ENCODE assay signal across 11 mouse cellular contexts in the genomic region with DNA sequence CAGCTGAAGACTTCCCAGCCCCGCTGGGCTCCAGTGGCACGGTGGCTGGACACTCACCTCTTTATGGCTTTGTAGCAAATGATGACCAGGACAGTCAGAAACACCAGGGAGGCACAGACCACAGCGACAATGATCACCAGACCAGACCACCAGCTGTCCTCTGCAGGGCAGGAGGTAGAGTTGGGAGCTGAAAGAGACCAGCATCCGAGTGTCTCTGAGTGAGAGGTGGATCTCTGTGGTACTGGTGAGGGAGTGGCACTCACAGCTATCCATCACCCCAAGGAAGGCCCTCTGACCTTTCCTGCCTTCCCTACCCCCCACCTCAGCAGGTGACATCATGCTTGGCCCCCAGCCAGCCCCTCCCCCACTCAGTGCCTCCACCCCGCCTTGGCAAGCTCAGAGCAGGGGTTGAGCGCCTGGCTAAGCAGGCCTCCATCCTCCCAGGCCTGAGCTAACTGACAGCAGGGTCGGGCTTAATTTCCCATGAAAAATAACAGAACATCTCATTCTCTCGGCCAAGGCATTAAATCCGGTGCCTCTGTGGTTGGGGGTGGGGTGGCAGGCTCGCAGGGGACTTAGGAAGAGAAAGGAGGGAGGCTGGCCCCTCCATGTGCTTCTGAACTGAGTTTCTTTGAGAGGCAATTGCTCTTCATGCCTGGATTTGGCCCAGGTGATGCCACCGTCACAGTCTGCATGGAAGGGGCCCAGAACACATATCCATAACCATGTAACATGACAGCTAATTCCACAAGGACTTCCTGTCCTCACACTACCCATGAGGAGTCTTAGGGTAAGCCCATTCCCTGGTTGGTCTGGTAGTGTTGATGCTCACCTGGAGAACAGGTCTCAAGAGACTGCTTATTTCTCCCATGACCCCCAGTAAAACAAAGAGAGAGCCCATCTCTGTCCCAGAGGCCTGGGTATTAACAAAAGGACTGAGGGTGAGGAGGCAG. TPM values are rescaled to one million over a fixed set of nuclear protein-coding genes. Genes with fewer than 3 reads are reported as not detected.
DNase-seq lines count a peak whose midpoint lies in the region; ATAC-seq lines count a peak whose summit lies in the region.
"Had no signal": no experiment of that assay in that cellular context is flagged by ENCODE, and none has a peak within 500 bp of the region (broad histone marks: within the 10 kb centered on the region; RNA-seq: fewer than 3 reads in every experiment).

No protein-coding gene starts in this region.

- no peak overlapping the region for H3K9ac ChIP-seq in heart, embryonic 12.5 days
- H3K9ac ChIP-seq in forebrain, embryonic 15.5 days (replicated peaks) = no peak overlapping the region
- no peak overlapping the region for H3K9ac ChIP-seq in kidney, embryonic 16.5 days (replicated peaks; ENCODE audit: low read length)
- no peak overlapping the region for H3K9ac ChIP-seq in neural tube, embryonic 11.5 days (ENCODE audit: low read length)
- H3K9ac ChIP-seq: embryonic facial prominence, embryonic 13.5 days; liver, embryonic 13.5 days had no signal

- no peaks in the 10 kb centered on the region for H3K36me3 ChIP-seq in heart, embryonic 12.5 days
- no peaks in the 10 kb centered on the region for H3K36me3 ChIP-seq in heart, embryonic 10.5 days
- H3K36me3 ChIP-seq in forebrain, embryonic 15.5 days = no peaks in the 10 kb centered on the region
- H3K36me3 ChIP-seq in kidney, embryonic 16.5 days (ENCODE audit: insufficient read depth, low read length) = no peaks in the 10 kb centered on the region
- H3K36me3 ChIP-seq in neural tube, embryonic 11.5 days (ENCODE audit: control insufficient read depth, insufficient read depth, low read length) = no peaks in the 10 kb centered on the region
- H3K36me3 ChIP-seq: embryonic facial prominence, embryonic 13.5 days; liver, embryonic 13.5 days had no signal

- H3K4me1 ChIP-seq in heart, embryonic 12.5 days (replicated peaks) = peaks cover 9% of the 10 kb centered on the region
- H3K4me1 ChIP-seq in heart, embryonic 10.5 days = peaks cover 16% of the 10 kb centered on the region
- H3K4me1 ChIP-seq in forebrain, embryonic 15.5 days = peaks cover 9% of the 10 kb centered on the region; the same call in 1 of the 2 replicates
- peaks cover 11% of the 10 kb centered on the region for H3K4me1 ChIP-seq in kidney, embryonic 16.5 days (ENCODE audit: insufficient read depth, low read length)
- H3K4me1 ChIP-seq in neural tube, embryonic 11.5 days (ENCODE audit: control insufficient read depth, insufficient read depth, low read length) = peaks cover 8% of the 10 kb centered on the region
- H3K4me1 ChIP-seq: liver, embryonic 13.5 days had no signal

- H3K4me2 ChIP-seq in heart, embryonic 12.5 days = no peak overlapping the region
- no peak overlapping the region for H3K4me2 ChIP-seq in forebrain, embryonic 15.5 days (replicated peaks)
- no peak overlapping the region for H3K4me2 ChIP-seq in kidney, embryonic 16.5 days (replicated peaks; ENCODE audit: low read depth, low read length)
- no peak overlapping the region for H3K4me2 ChIP-seq in neural tube, embryonic 11.5 days (ENCODE audit: low read depth)
- H3K4me2 ChIP-seq: embryonic facial prominence, embryonic 13.5 days; liver, embryonic 13.5 days had no signal

- H3K27me3 ChIP-seq in heart, embryonic 12.5 days (replicated peaks) = 0 out of 2 replicates have a peak, but pooled peaks cover 5% of the 10 kb centered on the region
- H3K27me3 ChIP-seq in heart, embryonic 10.5 days (ENCODE audit: insufficient read depth, poor library complexity, severe bottlenecking) = peaks cover 8% of the 10 kb centered on the region
- H3K27me3 ChIP-seq in forebrain, embryonic 15.5 days = no peaks in the 10 kb centered on the region
- no peaks in the 10 kb centered on the region for H3K27me3 ChIP-seq in kidney, embryonic 16.5 days (ENCODE audit: insufficient read depth, low read length)
- no peaks in the 10 kb centered on the region for H3K27me3 ChIP-seq in neural tube, embryonic 11.5 days (ENCODE audit: control insufficient read depth, insufficient read depth, low read length)
- H3K27me3 ChIP-seq: embryonic facial prominence, embryonic 13.5 days; liver, embryonic 13.5 days had no signal

- H3K9me3 ChIP-seq in heart, embryonic 12.5 days (replicated peaks) = no peaks in the 10 kb centered on the region
- no peaks in the 10 kb centered on the region for H3K9me3 ChIP-seq in heart, embryonic 10.5 days
- H3K9me3 ChIP-seq in forebrain, embryonic 15.5 days = no peaks in the 10 kb centered on the region
- H3K9me3 ChIP-seq in kidney, embryonic 16.5 days (ENCODE audit: low read length) = no peaks in the 10 kb centered on the region
- no peaks in the 10 kb centered on the region for H3K9me3 ChIP-seq in neural tube, embryonic 11.5 days (ENCODE audit: control insufficient read depth, low read length)
- H3K9me3 ChIP-seq: embryonic facial prominence, embryonic 13.5 days; liver, embryonic 13.5 days had no signal

- ATAC-seq in heart, embryonic 12.5 days (ENCODE audit: insufficient number of reproducible peaks, low FRiP score) = peak; percentile 61; the same call in 1 of the 2 replicates
- peak; percentile 51 for ATAC-seq in forebrain, embryonic 15.5 days (replicated peaks)
- ATAC-seq in kidney, embryonic 16.5 days (ENCODE audit: low FRiP score, low TSS enrichment) = peak; percentile 87
- peak; percentile 74 for ATAC-seq in neural tube, embryonic 11.5 days (ENCODE audit: insufficient read depth, low FRiP score, low TSS enrichment)
- no peak for ATAC-seq in megakaryocyte progenitor cell, adult 5-6 weeks (replicated peaks; ENCODE audit: poor library complexity)

- no peak overlapping the region for H3K27ac ChIP-seq in heart, embryonic 12.5 days (ENCODE audit: poor library complexity, severe bottlenecking)
- H3K27ac ChIP-seq in heart, embryonic 10.5 days = no peak overlapping the region; the same call in 1 of the 2 replicates
- H3K27ac ChIP-seq in forebrain, embryonic 15.5 days (replicated peaks) = no peak overlapping the region
- 0 out of 2 replicates have a peak overlapping the region, but pooled peaks have one; percentile 14 for H3K27ac ChIP-seq in kidney, embryonic 16.5 days (ENCODE audit: low read length)
- H3K27ac ChIP-seq in neural tube, embryonic 11.5 days (ENCODE audit: low read depth, low read length) = peak overlapping the region; percentile 53
- H3K27ac ChIP-seq: embryonic facial prominence, embryonic 13.5 days; liver, embryonic 13.5 days had no signal

- 31% methylated on average over 11 of the region's 11 CpGs for WGBS in heart, embryonic 12.5 days
- whole genome bisulfite sequencing in heart, embryonic 10.5 days = 34% methylated on average over 11 of the region's 11 CpGs
- 26% methylated on average over 11 of the region's 11 CpGs for WGBS in forebrain, embryonic 15.5 days
- 14% methylated on average over 11 of the region's 11 CpGs for WGBS in kidney, embryonic 16.5 days
- WGBS in neural tube, embryonic 11.5 days = 22% methylated on average over 11 of the region's 11 CpGs

- DNase-seq in heart, embryonic 10.5 days (ENCODE audit: low spot score) = no peak
- DNase-seq in adrenal gland, postnatal 14 days = peak; percentile 86
- peak; percentile 52 for DNase-seq in neural tube, embryonic 11.5 days (ENCODE audit: low spot score)
- no peak for DNase-seq in frontal cortex, postnatal 14 days (ENCODE audit: low spot score in 2 of 2)
- DNase-seq: liver, embryonic 13.5 days had no signal

- H3K4me3 ChIP-seq in heart, embryonic 12.5 days = no peak overlapping the region
- no peak overlapping the region for H3K4me3 ChIP-seq in heart, embryonic 10.5 days
- no peak overlapping the region for H3K4me3 ChIP-seq in forebrain, embryonic 15.5 days
- no peak overlapping the region for H3K4me3 ChIP-seq in kidney, embryonic 16.5 days (ENCODE audit: low read length)
- no peak overlapping the region for H3K4me3 ChIP-seq in neural tube, embryonic 11.5 days (ENCODE audit: low read depth, low read length)
- H3K4me3 ChIP-seq: embryonic facial prominence, embryonic 13.5 days; liver, embryonic 13.5 days had no signal

RNA-seq across cellular contexts. Expression of a gene that starts 39.1 kb away (rescaled TPM):
- polyA plus RNA-seq in heart, embryonic 12.5 days (2016; fragmentation: Nextera tagmentation; extraction: Ambion mirVana) = 0.75 TPM in 1 of 2 replicates, not detected in the other
- polyA plus RNA-seq in heart, embryonic 10.5 days (2016; fragmentation: Nextera tagmentation; extraction: Ambion mirVana) = 0.32 and 0.60 TPM in 2 replicates
- 2.1 and 2.3 TPM in 2 replicates for total RNA-seq in adrenal gland, postnatal 14 days (2021)
- 0.23 and 0.25 TPM in 2 replicates for polyA plus RNA-seq in forebrain, embryonic 15.5 days (2015; fragmentation: Nextera tagmentation; extraction: Ambion mirVana)
- polyA plus RNA-seq in kidney, embryonic 16.5 days (2015; fragmentation: Nextera tagmentation; extraction: Ambion mirVana) = 0.47 and 1.5 TPM in 2 replicates
- polyA plus RNA-seq in neural tube, embryonic 11.5 days (2014; fragmentation: Nextera tagmentation; extraction: Ambion mirVana) = 1.9 and 2.0 TPM in 2 replicates
- not detected in 2 replicates for total RNA-seq in megakaryocyte progenitor cell, adult 5-6 weeks (2015)
- not detected in 2 replicates for total RNA-seq in megakaryocyte progenitor cell, adult 5-6 weeks (2017)
- total RNA-seq: CH12.LX had no signal
- polyA plus RNA-seq: liver, embryonic 13.5 days had no signal

Comparison
In these comparisons a context has a peak if more than half of its experiments do, and no peak if none do; other contexts are left out.
1. H3K27ac ChIP-seq: peak in kidney, embryonic 16.5 days (single experiment) and neural tube, embryonic 11.5 days (single experiment); none in heart, embryonic 12.5 days (single experiment), heart, embryonic 10.5 days (single experiment) and forebrain, embryonic 15.5 days (single experiment).
2. DNase-seq: peak in adrenal gland, postnatal 14 days (single experiment) and neural tube, embryonic 11.5 days (single experiment); none in heart, embryonic 10.5 days (single experiment) and frontal cortex, postnatal 14 days (0 of 2).